Mouse (Mus musculus) heart, adult 2 months (tissue): ENCODE data around the gene Dcp1a.

ENCODE experiments used
- CTCF ChIP-seq: fragments of 200-600 bp; IDR thresholded peaks from 2 replicates; pipeline ENCODE4 v1.8.1; 2022; ENCODE audit warnings: antibody characterized with exemption, mild to moderate bottlenecking, moderate library complexity
- EP300 ChIP-seq: fragments of 200-500 bp; IDR thresholded peaks from 2 replicates; pipeline ENCODE4 v1.6.1; 2011; ENCODE audit warnings: low read depth, low read length, control low read depth; ENCODE audit not compliant: insufficient read depth
- POLR2A ChIP-seq: fragments of 200-500 bp; IDR thresholded peaks from 2 replicates; pipeline ENCODE4 v1.6.1; 2011; ENCODE audit warnings: mild to moderate bottlenecking, low read depth, low read length, control low read depth; ENCODE audit not compliant: insufficient read depth

- TF ChIP-seq POLR2A (no peak), CTCF (no peak), EP300 (no peak)
Measured at GRCm38 (mm10) chr14:30576260-30576659, 96.9 kb downstream of the Dcp1a start.
